Mouse (Mus musculus) lung, postnatal 0 days (tissue): ENCODE measurements at regions not wholly inside any gene's neighbourhood (a gene's known extent, or its start where the extent isn't known, plus 50 kb on each side); places are given as distances from the start of the nearest gene placed in this dataset.

Experiments
- CTCF ChIP-seq: IDR thresholded peaks from 2 replicates; pipeline ENCODE4 v1.5.1; 2016; ENCODE audit warnings: antibody characterized with exemption, mild to moderate bottlenecking
- EP300 ChIP-seq: IDR thresholded peaks from 2 replicates; pipeline ENCODE4 v1.6.1; 2016; ENCODE audit warnings: antibody characterized with exemption, mild to moderate bottlenecking, control low read depth

DNA sequence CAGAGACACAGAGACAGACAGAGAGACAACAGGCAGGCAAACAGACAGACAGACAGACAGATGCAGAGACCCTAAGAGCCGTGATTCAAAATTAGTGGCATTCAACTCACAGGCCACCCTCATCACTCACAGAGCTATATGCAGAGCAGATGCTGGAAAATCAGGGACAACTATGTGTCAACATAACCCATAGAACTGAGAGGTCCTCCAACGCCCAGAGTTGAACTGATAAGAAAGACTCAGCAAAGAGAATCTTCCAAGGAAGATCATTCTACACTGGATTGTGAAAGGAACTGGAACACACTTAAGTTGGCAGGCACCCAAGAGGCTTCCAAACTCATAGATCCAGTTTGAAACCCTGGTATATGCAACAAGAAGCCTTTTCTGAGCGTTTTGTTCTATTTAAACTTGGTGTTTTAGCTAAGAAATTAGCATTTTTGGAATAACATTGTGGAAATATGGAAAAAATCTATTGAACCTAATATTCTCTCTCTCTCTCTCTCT lies 65.1 kb upstream of the Rad23b start:
- TF ChIP-seq CTCF, result no peak
- TF ChIP-seq EP300, result no peak
